Mouse (Mus musculus) intestine, embryonic 14.5 days (tissue): ENCODE measurements around the gene Cdrt4. TPM values are rescaled to one million over a fixed set of nuclear protein-coding genes. Genes with fewer than 3 reads are reported as not detected.

ENCODE experiments used
- ATAC-seq: fragments of 200-750 bp; cut with Nextera tagmentation; replicated peaks from 2 replicates; pipeline ENCODE4 v1.8.0; 2017; ENCODE audit warnings: low read depth, moderate number of reproducible peaks, moderate TSS enrichment, moderate library complexity; ENCODE audit not compliant: low FRiP score, low TSS enrichment
- DNase-seq: peaks from one replicate; pipeline ENCODE4 v3.0.0-alpha.2; 2018; ENCODE audit warnings: low spot score
- H3K27ac ChIP-seq: fragments of 300-500 bp; sonication (generic); 2 replicates; pipeline ENCODE4 v1.5.1; 2014; ENCODE audit warnings: low read depth, mild to moderate bottlenecking, control low read depth
- H3K27me3 ChIP-seq: fragments of 300-500 bp; sonication (generic); replicated peaks from 2 replicates; pipeline ENCODE4 v1.6.1; 2014; ENCODE audit warnings: low read length, control low read depth; ENCODE audit not compliant: control insufficient read depth, insufficient read depth
- H3K36me3 ChIP-seq: fragments of 300-500 bp; sonication (generic); 2 replicates; pipeline ENCODE4 v1.6.1; 2014; ENCODE audit warnings: low read length, control low read depth; ENCODE audit not compliant: control insufficient read depth, insufficient read depth
- H3K4me1 ChIP-seq: fragments of 300-500 bp; sonication (generic); replicated peaks from 2 replicates; pipeline ENCODE4 v1.6.1; 2014; ENCODE audit warnings: low read length, control low read depth, mixed read lengths; ENCODE audit not compliant: control insufficient read depth, insufficient read depth
- H3K4me2 ChIP-seq: fragments of 300-500 bp; sonication (generic); 2 replicates; pipeline ENCODE4 v1.6.1; 2014; ENCODE audit warnings: low read length
- H3K4me3 ChIP-seq: fragments of 300-500 bp; sonication (generic); 2 replicates; pipeline ENCODE4 v1.5.1; 2014; ENCODE audit warnings: low read depth, low read length, control low read depth, mixed read lengths
- H3K9ac ChIP-seq: fragments of 300-500 bp; sonication (generic); 2 replicates; pipeline ENCODE4 v1.6.1; 2014; ENCODE audit warnings: mild to moderate bottlenecking, low read length
- H3K9me3 ChIP-seq: fragments of 300-500 bp; sonication (generic); 2 replicates; pipeline ENCODE4 v1.6.1; 2016; ENCODE audit warnings: low read length, control low read depth; ENCODE audit not compliant: control insufficient read depth
- WGBS: fragments of 180-500 bp; shearing (Covaris S2); extraction: QIAGEN DNeasy Blood & Tissue Kit; methylation state at CpG from one replicate; pipeline ENCODE4 v1.1.7; 2014; 5-methylcytosine and 5-hydroxymethylcytosine counted together
- polyA plus RNA-seq: library from polyadenylated mRNA; unstranded; fragments of >200 nt; fragmentation: Nextera tagmentation; extraction: Ambion mirVana; gene quantifications from 2 replicates; pipeline ENCODE4 v1.2.1, GENCODE M21; 2014

The Cdrt4 gene
- polyA plus RNA-seq, 1 experiment from 2014 or later = 0.35 TPM

GRCm38 (mm10) chr11:63008004-63008403, 57.0 kb downstream of the Cdrt4 start:
- Histone ChIP-seq H3K27me3 (no peaks in the 10 kb centered on the region), H3K27ac (no peak overlapping the region), H3K4me3 (no peak overlapping the region), H3K4me1 (peaks cover 19% of the 10 kb centered on the region), H3K36me3 (no peaks in the 10 kb centered on the region), H3K9me3 (no peaks in the 10 kb centered on the region), H3K4me2 (no peak overlapping the region), H3K9ac (no peak overlapping the region)
- WGBS = 90% methylated on average over 3 of the region's 3 CpGs
- DNase-seq (no peak), ATAC-seq (no peak)

- no peaks in the 10 kb centered on the region for H3K9me3 ChIP-seq
- no peaks in the 10 kb centered on the region for H3K36me3 ChIP-seq
- no peak overlapping the region for H3K9ac ChIP-seq
- H3K4me2 ChIP-seq = no peak overlapping the region
- H3K4me1 ChIP-seq = peaks cover 8% of the 10 kb centered on the region
- 64% methylated on average over 3 of the region's 3 CpGs for WGBS
- H3K4me3 ChIP-seq = no peak overlapping the region
- DNase-seq (no peak), ATAC-seq (no peak)
- no peak overlapping the region for H3K27ac ChIP-seq
- no peaks in the 10 kb centered on the region for H3K27me3 ChIP-seq
These were observed 58.8 kb downstream of the Cdrt4 start for GRCm38 (mm10) chr11:63009761-63010160.

GRCm38 (mm10) chr11:63017327-63018082, 66.5 kb downstream of the Cdrt4 start:
- H3K9ac ChIP-seq = no peak overlapping the region
- H3K27ac ChIP-seq = no peak overlapping the region
- ATAC-seq (no peak), DNase-seq (no peak)
- H3K9me3 ChIP-seq = no peaks in the 10 kb centered on the region
- no peak overlapping the region for H3K4me2 ChIP-seq
- no peaks in the 10 kb centered on the region for H3K27me3 ChIP-seq
- peaks cover 9% of the 10 kb centered on the region; the same call in 1 of the 2 replicates for H3K4me1 ChIP-seq
- WGBS = 76% methylated on average over 6 of the region's 6 CpGs
- H3K4me3 ChIP-seq = no peak overlapping the region
- H3K36me3 ChIP-seq = no peaks in the 10 kb centered on the region

GRCm38 (mm10) chr11:63018083-63018622, 67.2 kb downstream of the Cdrt4 start:
- Histone ChIP-seq H3K9ac (no peak overlapping the region), H3K27ac (no peak overlapping the region)
- WGBS = 83% methylated on average over 6 of the region's 6 CpGs

GRCm38 (mm10) chr11:63020633-63021032, 69.6 kb downstream of the Cdrt4 start:
- no peak for DNase-seq
- Histone ChIP-seq H3K4me2 (no peak overlapping the region), H3K27ac (no peak overlapping the region), H3K9ac (no peak overlapping the region), H3K9me3 (no peaks in the 10 kb centered on the region), H3K27me3 (no peaks in the 10 kb centered on the region), H3K4me1 (peaks cover 30% of the 10 kb centered on the region), H3K4me3 (no peak overlapping the region), H3K36me3 (no peaks in the 10 kb centered on the region)
- ATAC-seq = no peak

More at GRCm38 (mm10) chr11:63018083-63018622, 67.2 kb downstream of the Cdrt4 start:
- no peaks in the 10 kb centered on the region for H3K36me3 ChIP-seq
- no peak overlapping the region for H3K4me2 ChIP-seq
- no peaks in the 10 kb centered on the region for H3K9me3 ChIP-seq
- no peaks in the 10 kb centered on the region for H3K27me3 ChIP-seq
- no peak for ATAC-seq
- DNase-seq = no peak
- H3K4me3 ChIP-seq = no peak overlapping the region
- H3K4me1 ChIP-seq = peaks cover 9% of the 10 kb centered on the region; the same call in 1 of the 2 replicates

- H3K4me3 ChIP-seq = no peak overlapping the region
- 37% methylated on average over 5 of the region's 5 CpGs for WGBS
- H3K9me3 ChIP-seq = no peaks in the 10 kb centered on the region
- H3K4me2 ChIP-seq = no peak overlapping the region
- H3K27ac ChIP-seq = no peak overlapping the region
- no peak overlapping the region for H3K9ac ChIP-seq
- DNase-seq (no peak), ATAC-seq (no peak)
- no peaks in the 10 kb centered on the region for H3K27me3 ChIP-seq
- H3K4me1 ChIP-seq = peaks cover 36% of the 10 kb centered on the region
- H3K36me3 ChIP-seq = no peaks in the 10 kb centered on the region
These were observed 70.3 kb downstream of the Cdrt4 start for GRCm38 (mm10) chr11:63021141-63021806.

- 53% methylated on average over 5 of the region's 5 CpGs for WGBS
- Histone ChIP-seq H3K4me1 (peaks cover 40% of the 10 kb centered on the region), H3K9me3 (no peaks in the 10 kb centered on the region), H3K27me3 (no peaks in the 10 kb centered on the region), H3K4me3 (no peak overlapping the region), H3K36me3 (no peaks in the 10 kb centered on the region), H3K9ac (no peak overlapping the region), H3K4me2 (no peak overlapping the region), H3K27ac (peak overlapping the region; percentile 57; the same call in 1 of the 2 replicates)
- ATAC-seq = no peak
- DNase-seq = no peak
These were observed 72.5 kb downstream of the Cdrt4 start for GRCm38 (mm10) chr11:63023461-63023860.

GRCm38 (mm10) chr11:63024136-63024535, 73.1 kb downstream of the Cdrt4 start:
- H3K4me3 ChIP-seq = no peak overlapping the region
- no peak overlapping the region for H3K4me2 ChIP-seq
- ATAC-seq (peak; percentile 69), DNase-seq (no peak)
- 32% methylated on average over 2 of the region's 2 CpGs for WGBS
- H3K4me1 ChIP-seq = peaks cover 40% of the 10 kb centered on the region
- no peaks in the 10 kb centered on the region for H3K9me3 ChIP-seq
- no peaks in the 10 kb centered on the region for H3K36me3 ChIP-seq
- no peak overlapping the region for H3K9ac ChIP-seq
- peak overlapping the region; percentile 57 for H3K27ac ChIP-seq
- H3K27me3 ChIP-seq = no peaks in the 10 kb centered on the region
